Mouse (Mus musculus) ES-Bruce4 (cell line): ENCODE measurements around the gene Gtpbp3. TPM values are rescaled to one million over a fixed set of nuclear protein-coding genes. Genes with fewer than 3 reads are reported as not detected.

ENCODE experiments used
- H3K27ac ChIP-seq: 2 replicates; pipeline ENCODE4 v1.5.1; 2012; ENCODE audit warnings: low read length, inconsistent platforms; ENCODE audit not compliant: insufficient read depth
- H3K27me3 ChIP-seq: 2 replicates; pipeline ENCODE4 v1.6.1; 2012; ENCODE audit warnings: mild to moderate bottlenecking, low read length, inconsistent platforms; ENCODE audit not compliant: control insufficient read depth, poor library complexity, insufficient read depth, severe bottlenecking
- H3K36me3 ChIP-seq: 2 replicates; pipeline ENCODE4 v1.6.1; 2012; ENCODE audit warnings: inconsistent platforms, mild to moderate bottlenecking, low read length, moderate library complexity; ENCODE audit not compliant: control insufficient read depth, poor library complexity, insufficient read depth, severe bottlenecking
- H3K4me1 ChIP-seq: one replicate; pipeline ENCODE4 v1.8.1; 2011; ENCODE audit warnings: low read length; ENCODE audit not compliant: control insufficient read depth, insufficient read depth
- H3K4me3 ChIP-seq: 2 replicates; pipeline ENCODE4 v1.5.1; 2011; ENCODE audit warnings: low read depth, mild to moderate bottlenecking, low read length
- H3K9ac ChIP-seq: 2 replicates; pipeline ENCODE4 v1.6.1; 2012; ENCODE audit warnings: low read depth, mild to moderate bottlenecking, inconsistent platforms; ENCODE audit not compliant: poor library complexity, severe bottlenecking
- H3K9me3 ChIP-seq: replicated peaks from 2 replicates; pipeline ENCODE4 v1.6.1; 2012; ENCODE audit warnings: mild to moderate bottlenecking, low read length, inconsistent platforms; ENCODE audit not compliant: control insufficient read depth, poor library complexity, insufficient read depth, severe bottlenecking
- CTCF ChIP-seq: IDR thresholded peaks from one replicate; pipeline ENCODE4 v1.8.1; 2011; ENCODE audit warnings: low read depth, low read length
- EP300 ChIP-seq: IDR thresholded peaks from 2 replicates; pipeline ENCODE4 v1.6.1; 2011; ENCODE audit warnings: low read depth, low read length; ENCODE audit not compliant: insufficient read depth
- POLR2A ChIP-seq: IDR thresholded peaks from one replicate; pipeline ENCODE4 v1.8.1; 2011; ENCODE audit warnings: low read length; ENCODE audit not compliant: insufficient read depth
- polyA plus RNA-seq: library from polyadenylated mRNA; stranded (reverse); fragments of >200 nt; gene quantifications from 2 replicates; pipeline ENCODE4 v1.2.4, GENCODE M21; 2011; ENCODE audit warnings: low read depth; ENCODE audit not compliant: missing spikeins, insufficient read depth, insufficient read length

The Gtpbp3 gene
- polyA plus RNA-seq, 1 experiment, result 16.3 TPM

- H3K4me3 ChIP-seq, result no peak overlapping the region
- peaks cover 4% of the 10 kb centered on the region; the same call in 1 of the 2 replicates for H3K9me3 ChIP-seq
- peaks cover 8% of the 10 kb centered on the region for H3K4me1 ChIP-seq
- TF ChIP-seq EP300, result no peak
- no peak for TF ChIP-seq CTCF
- TF ChIP-seq POLR2A, result no peak
- no peaks in the 10 kb centered on the region for H3K27me3 ChIP-seq
- no peak overlapping the region for H3K9ac ChIP-seq
- no peak overlapping the region for H3K27ac ChIP-seq
- H3K36me3 ChIP-seq, result no peaks in the 10 kb centered on the region
Measured at GRCm38 (mm10) chr8:71454668-71455067, 33.2 kb upstream of the Gtpbp3 start.

DNA sequence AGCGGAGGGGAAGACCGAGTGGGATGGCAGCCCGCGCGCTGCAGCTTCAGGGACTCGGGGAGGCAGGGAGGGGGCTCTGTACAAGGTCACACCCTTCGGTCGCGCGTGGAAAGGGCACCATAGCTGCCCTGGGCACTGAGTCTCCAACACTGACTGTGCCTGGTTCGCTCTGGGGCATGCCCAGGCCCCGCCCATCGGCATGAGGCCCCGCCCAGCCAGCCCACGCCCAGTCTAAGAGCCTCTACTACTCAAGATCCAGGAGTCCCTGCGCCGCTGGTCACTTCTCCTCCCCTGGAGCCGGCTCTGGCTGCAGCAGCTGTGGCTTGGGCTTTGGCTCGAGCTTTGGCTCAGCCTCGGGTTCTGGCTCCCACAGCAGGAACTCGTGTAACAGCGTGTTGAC, 31.0 kb upstream of the Gtpbp3 start:
- H3K36me3 ChIP-seq, result no peaks in the 10 kb centered on the region
- H3K4me3 ChIP-seq, result peak overlapping the region; percentile 12; the same call in 1 of the 2 replicates
- no peaks in the 10 kb centered on the region for H3K9me3 ChIP-seq
- H3K27ac ChIP-seq, result no peak overlapping the region
- peaks cover 8% of the 10 kb centered on the region for H3K4me1 ChIP-seq
- TF ChIP-seq POLR2A, result no peak
- TF ChIP-seq EP300, result no peak
- TF ChIP-seq CTCF, result no peak
- H3K9ac ChIP-seq, result no peak overlapping the region
- no peaks in the 10 kb centered on the region for H3K27me3 ChIP-seq

DNA sequence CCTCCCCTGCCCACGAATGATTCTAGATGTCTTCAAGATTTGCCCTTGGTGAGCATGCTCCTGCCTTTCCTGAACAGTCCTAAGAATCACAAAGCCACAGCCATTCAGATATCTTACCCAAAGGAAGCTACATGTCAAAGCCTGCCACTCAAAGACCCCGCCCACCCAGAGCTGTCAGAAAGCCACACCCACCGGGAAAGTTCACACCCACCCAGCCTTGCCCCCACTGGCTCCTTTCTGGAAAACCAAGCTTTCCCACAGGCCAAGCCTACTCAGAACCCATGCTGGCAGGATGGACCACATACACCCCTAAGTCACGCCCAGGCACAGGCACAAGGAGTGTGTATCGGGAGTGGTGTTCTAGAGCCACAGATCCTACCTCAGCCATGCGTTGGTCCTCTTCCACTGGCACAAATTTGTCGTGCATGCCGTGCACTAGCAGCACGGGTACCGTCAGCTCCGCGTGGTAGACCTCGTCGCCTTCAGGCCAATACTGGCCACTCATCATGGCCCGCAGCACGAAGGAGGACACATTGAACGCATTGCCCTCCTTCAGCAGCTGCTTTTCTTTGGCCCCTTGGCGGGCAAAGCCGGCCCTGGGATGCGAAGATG, 30.1 kb upstream of the Gtpbp3 start:
- no peak overlapping the region for H3K9ac ChIP-seq
- no peaks in the 10 kb centered on the region for H3K9me3 ChIP-seq
- 0 out of 2 replicates have a peak, but pooled peaks cover 2% of the 10 kb centered on the region for H3K27me3 ChIP-seq
- H3K4me1 ChIP-seq, result peaks cover 8% of the 10 kb centered on the region
- H3K4me3 ChIP-seq, result peak overlapping the region; percentile 19
- TF ChIP-seq EP300 (no peak), POLR2A (no peak), CTCF (no peak)
- H3K36me3 ChIP-seq, result no peaks in the 10 kb centered on the region
- no peak overlapping the region for H3K27ac ChIP-seq

DNA sequence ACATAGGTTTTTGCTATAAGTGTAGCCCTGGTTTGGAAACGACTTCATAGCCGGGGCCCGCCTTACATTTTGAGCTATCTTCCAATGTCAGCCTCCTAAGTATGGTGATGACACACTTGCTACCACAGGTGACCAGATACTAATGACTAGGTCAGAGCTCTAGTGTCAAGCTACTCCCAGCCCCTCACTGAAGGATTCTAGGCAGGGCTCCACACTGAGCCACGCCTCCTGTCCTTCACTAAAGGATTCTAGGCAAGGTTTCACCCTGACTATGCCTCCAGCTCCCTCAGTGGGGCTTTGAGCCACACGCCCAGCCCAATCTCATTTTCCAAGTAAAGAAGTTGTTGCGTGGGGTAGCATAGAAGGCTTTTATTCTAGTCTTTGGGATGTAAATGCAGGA, 27.2 kb upstream of the Gtpbp3 start:
- Histone ChIP-seq H3K9me3 (no peaks in the 10 kb centered on the region), H3K27me3 (0 out of 2 replicates have a peak, but pooled peaks cover 2% of the 10 kb centered on the region), H3K9ac (no peak overlapping the region), H3K4me1 (peaks cover 7% of the 10 kb centered on the region), H3K27ac (no peak overlapping the region), H3K4me3 (no peak overlapping the region), H3K36me3 (no peaks in the 10 kb centered on the region; the same call in 1 of the 2 replicates)
- TF ChIP-seq POLR2A (no peak), EP300 (no peak), CTCF (no peak)

DNA sequence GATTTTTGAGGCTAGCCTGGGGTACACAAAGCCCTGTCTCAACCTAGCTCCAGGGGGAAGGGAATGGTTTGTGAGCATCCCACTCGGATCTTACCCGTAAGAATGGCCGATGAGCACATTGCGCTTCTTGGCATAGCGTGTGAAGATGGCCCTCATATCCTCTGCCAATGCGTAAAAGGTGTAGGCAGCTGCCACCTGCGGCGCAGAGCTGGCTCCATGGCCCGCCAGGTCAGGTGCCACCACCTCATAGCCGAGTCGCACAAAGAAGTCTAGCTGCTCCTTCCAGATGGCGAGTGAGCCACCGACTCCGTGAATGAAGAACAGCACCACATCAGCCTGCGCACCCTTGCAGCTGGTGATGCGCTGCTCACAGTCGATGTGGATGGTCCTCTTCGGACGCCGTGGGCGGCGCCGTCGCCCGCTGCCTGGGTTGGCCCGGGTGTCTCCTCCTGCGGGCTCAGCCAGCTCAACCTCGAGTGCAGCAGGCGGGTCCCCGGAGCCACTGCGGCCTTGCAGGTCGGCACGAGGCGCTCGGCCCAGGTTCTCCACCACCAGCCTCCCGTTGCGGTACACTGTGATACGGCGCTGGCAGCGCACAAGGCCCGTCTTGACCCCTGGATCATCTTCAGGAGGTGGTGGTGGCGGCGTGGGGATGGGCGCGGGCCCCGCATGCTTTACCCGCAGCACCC, 26.6 kb upstream of the Gtpbp3 start:
- TF ChIP-seq CTCF (no peak), EP300 (no peak), POLR2A (no peak)
- peaks cover 2% of the 10 kb centered on the region; the same call in 1 of the 2 replicates for H3K36me3 ChIP-seq
- peak overlapping the region; percentile 46 for H3K4me3 ChIP-seq
- no peaks in the 10 kb centered on the region for H3K9me3 ChIP-seq
- peak overlapping the region; percentile 25 for H3K9ac ChIP-seq
- H3K27ac ChIP-seq, result no peak overlapping the region
- H3K27me3 ChIP-seq, result 0 out of 2 replicates have a peak, but pooled peaks cover 2% of the 10 kb centered on the region
- H3K4me1 ChIP-seq, result peaks cover 7% of the 10 kb centered on the region

GRCm38 (mm10) chr8:71462191-71462590, 25.7 kb upstream of the Gtpbp3 start:
- H3K36me3 ChIP-seq, result peaks cover 3% of the 10 kb centered on the region; the same call in 1 of the 2 replicates
- H3K9ac ChIP-seq, result no peak overlapping the region
- TF ChIP-seq CTCF (no peak), POLR2A (no peak), EP300 (no peak)
- H3K27ac ChIP-seq, result no peak overlapping the region
- H3K4me1 ChIP-seq, result peaks cover 5% of the 10 kb centered on the region
- 0 out of 2 replicates have a peak, but pooled peaks cover 2% of the 10 kb centered on the region for H3K27me3 ChIP-seq
- no peaks in the 10 kb centered on the region for H3K9me3 ChIP-seq
- no peak overlapping the region for H3K4me3 ChIP-seq
